Mouse (Mus musculus) megakaryocyte, adult 5-6 weeks (primary cell): Measurements from ENCODE around the gene Mfsd4b5. TPM values are rescaled to one million over a fixed set of nuclear protein-coding genes. Genes with fewer than 3 reads are reported as not detected.
"Not testable (repeated sequence)": the region's sequence is repeated elsewhere in the genome, so short reads cannot be mapped to it uniquely, and the experiment has no call there.

Experiments
- ATAC-seq: 2 replicates; pipeline ENCODE4 v1.8.0; 2016; ENCODE audit warnings: mild to moderate bottlenecking, inconsistent platforms; ENCODE audit not compliant: poor library complexity, severe bottlenecking
- total RNA-seq, 2 experiments: library from RNA; stranded (forward) in 1 of 2; stranded (reverse) in 1 of 2; fragments of 153-499, 151-499 nt in 1 of 2; fragments of 221-1000, 200-1000 nt in 1 of 2; gene quantifications; 2 replicates each; pipeline versions ENCODE4 v1.2.3 to v1.2.4; 2015 to 2017

Gene Mfsd4b5
- total RNA-seq (2015), result 0.68 and 0.76 TPM in 2 replicates
- total RNA-seq (2017), result 1.1 and 1.2 TPM in 2 replicates

DNA sequence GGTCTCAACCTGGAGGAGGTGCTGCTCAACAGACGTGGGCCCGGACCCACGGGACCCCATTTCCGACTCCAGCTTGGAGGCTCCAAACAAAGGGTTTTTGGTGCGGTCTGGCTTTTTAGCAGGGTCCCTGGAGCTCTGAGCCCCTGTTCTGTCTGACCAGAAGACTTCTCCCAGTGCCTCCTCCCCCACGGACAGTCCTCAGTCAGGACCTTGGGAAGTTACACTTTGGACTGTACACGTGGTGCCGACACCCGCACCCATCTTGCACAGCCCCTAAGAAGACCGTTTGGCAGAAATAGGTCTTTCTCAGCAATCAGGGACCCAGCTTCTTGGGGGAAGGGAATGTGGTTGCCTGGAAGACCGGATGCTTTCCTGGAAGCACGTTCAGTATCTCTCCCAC, at the start of gene Mfsd4b5:
Mfsd4b5 (minus strand) TSS at position 181 of the 400 bp plus-strand sequence.
- no peak for ATAC-seq

DNA sequence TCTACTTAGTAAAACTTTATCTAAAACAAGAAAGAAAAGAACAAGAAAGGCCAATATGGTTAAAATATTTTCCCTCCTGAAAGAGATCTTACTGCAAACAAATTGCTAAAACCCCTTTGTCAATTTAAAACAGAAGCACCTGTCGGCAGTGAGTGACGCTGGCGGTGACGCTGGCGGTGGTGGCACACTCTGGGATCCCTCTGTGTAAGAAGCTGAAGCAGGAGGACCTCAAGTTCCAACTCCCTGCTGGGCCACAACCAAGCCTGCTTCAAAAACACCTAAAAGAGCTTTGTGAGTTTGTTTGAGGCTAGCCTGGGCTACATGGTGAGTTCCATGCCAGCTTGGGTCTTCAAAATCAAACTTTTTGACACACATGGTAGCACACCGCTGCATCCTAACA, 48.5 kb upstream of the Mfsd4b5 start:
- ATAC-seq, result no peak

DNA sequence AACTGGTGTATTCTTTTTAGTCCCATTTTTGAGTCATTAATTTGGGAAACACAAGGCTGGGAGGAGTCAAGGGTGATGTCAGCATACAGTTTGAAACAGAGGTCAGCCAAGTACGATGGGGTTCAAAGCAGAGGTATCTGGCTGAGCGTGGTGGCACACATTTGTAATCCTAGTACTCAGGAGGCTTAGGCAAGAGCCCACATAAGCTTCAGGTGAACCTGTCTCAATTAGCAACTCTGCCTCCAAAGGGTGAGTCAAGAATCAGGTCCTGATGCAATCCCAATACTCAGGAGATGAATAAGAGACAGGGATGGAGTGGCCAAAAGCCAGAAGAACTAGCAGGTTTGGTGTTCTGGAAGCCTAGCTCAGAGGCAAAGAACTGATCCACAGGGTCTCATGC, 46.5 kb upstream of the Mfsd4b5 start:
- ATAC-seq, result no peak

DNA sequence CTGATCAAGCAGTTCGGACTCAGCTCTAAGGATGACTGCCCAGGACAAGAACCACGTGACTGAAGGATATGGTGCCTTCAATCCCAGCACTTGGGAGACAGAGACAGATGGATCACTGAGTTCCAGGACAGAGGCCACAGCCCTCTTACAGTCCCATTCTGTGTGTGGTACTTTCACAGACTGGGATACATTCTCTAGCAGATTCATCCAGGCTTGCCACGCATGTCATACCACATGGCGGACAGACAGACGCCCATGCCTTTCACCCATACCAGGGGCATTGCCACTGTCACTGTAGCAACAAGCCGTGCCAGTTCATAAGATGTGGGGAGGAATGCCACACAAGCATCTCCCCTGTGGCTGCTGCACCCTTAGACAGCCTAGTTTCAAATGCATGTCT, 44.3 kb upstream of the Mfsd4b5 start:
- ATAC-seq, result no peak

DNA sequence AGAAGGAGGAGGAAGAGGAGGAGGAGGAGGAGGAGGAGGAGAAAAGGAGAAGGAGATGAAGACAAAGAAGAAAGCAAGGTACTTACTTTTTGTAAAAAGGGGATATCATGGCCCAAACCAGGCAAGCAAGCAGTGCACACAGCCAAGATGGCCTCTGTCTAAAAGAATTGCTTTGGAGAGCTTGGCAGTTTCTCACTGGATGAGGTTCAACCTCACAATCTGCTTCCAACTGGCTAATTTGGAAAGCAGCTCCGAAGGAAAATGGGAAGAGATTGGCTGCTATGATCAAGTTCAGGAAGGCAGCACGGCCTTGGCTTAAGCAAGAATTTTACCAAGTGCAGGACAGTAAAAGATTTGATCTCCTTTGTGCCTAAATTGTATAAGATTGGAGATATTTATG, 43.2 kb upstream of the Mfsd4b5 start:
- no peak for ATAC-seq

DNA sequence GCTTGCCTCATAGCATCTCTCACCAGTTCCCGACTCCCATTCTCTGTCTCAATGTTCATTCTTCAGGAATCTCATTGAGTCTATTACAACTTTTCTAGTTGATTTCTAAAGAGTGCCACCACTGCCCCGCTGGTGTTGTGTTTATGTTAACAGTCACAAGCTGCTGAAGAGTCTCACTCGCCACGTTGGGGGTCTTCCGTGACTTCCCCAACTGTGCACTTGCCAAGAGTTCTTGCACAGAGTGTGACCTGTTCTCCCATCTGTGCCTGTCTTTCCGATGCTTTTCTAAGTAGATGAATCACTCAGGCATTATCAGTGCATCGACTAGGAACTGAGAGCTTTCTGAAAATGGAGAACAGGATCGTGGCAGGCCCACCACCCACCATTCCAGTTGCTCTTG, 41.6 kb upstream of the Mfsd4b5 start:
- no peak for ATAC-seq

DNA sequence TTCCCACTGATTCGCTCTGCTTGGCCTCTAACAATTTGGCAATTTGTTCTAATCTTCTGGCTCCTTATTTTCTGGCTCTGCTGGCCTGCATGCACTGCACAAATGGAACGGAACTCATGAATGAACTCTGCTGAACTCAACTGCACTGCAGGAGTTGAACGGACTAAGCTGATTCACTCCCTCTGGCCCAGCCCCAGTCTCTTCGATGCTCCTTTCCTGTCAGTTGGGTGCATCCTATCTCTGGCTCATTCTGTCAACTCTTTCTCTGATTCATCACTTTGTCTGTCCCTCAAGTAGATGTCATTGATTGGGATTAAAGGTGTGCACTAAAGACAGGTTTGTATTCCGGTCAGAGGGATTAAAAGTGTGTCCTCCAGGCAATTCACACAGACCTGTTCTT, 40.1 kb upstream of the Mfsd4b5 start:
- no peak for ATAC-seq

- ATAC-seq, result no peak
Measured at GRCm38 (mm10) chr10:40025560-40025959, 39.1 kb upstream of the Mfsd4b5 start.

DNA sequence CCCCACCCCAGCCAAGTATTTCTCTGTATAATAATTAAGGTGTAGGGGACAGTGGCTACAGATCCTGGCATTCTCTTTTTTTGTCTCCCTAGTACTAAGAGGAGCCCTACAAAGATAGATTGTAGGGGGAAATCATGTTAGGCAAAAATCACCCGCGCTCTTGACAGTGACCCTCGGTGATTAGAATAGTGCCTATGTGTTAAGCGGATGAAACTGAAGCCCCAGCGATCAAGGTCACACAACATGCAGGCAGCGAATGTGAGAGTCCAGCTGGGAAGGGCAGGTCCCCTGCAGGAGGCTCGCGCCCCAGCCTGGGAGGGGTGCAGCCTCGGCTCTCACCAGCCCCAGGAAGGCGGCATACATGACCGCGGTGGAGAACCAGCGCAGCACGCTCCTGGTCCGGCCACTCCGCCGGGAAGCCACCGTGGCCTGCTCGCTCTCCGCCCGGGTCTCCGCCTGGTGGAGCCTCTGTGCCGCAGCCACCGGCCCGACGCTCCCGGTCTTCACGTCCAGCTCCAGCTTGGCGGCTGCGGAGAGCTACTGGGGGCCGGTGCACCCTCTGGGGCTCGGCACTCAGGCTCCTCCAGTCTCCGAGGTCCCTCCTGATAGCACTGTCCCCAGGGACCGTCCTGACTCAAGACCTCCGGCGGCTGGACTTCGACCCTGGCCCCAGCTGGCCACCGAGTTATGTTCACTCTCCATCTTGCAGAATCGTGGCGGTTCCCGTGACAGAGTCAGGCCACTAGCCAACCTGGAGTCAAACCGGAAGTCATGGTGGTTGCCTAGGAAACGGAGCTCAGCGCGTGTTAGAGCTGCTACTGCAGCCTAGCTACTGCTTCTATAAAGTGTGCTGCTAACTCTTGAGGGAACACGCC, 38.3 kb upstream of the Mfsd4b5 start, which contains the start of gene Mfsd4b1:
Mfsd4b1 (minus strand) TSS at position 715 of the 875 bp plus-strand sequence.
- peak; percentile 86 for ATAC-seq

DNA sequence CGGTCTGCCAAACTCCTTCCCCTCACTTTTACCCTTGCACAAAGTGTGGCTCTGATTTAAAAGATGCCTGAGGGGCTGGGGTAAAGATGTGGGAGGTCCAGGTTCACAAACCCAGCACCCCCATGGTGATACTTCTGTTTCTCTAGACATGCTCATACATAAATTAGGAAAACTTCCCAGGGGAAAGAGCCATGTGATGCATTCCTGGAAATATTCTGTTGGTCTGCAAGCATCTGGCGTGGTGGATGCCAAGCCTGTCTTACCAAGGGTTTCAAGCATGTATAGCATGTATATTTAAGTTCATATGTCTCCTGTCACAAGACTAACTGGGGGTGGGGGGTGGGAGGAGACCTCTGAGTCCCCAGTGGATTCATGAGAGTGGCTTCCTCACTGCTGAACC, 34.0 kb upstream of the Mfsd4b5 start:
- no peak for ATAC-seq

DNA sequence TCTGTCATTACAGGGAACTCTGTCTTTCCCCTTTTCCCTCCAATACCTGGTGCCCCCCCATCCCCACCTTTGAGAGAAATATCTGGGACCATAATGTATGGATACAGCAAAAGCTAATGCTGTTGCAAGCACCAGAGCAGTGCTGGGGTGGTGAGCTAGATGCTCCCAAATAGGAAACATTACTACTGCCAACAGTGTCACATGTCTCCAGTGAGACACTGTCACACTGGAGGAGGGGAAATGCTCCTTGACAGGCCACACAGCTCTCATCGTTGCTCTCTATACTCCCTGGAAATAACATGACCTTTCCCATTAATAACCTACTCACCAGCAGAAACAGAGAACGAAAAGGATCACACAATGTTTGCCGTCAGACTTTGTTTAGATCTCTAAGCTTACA, 33.0 kb upstream of the Mfsd4b5 start:
- no peak for ATAC-seq

DNA sequence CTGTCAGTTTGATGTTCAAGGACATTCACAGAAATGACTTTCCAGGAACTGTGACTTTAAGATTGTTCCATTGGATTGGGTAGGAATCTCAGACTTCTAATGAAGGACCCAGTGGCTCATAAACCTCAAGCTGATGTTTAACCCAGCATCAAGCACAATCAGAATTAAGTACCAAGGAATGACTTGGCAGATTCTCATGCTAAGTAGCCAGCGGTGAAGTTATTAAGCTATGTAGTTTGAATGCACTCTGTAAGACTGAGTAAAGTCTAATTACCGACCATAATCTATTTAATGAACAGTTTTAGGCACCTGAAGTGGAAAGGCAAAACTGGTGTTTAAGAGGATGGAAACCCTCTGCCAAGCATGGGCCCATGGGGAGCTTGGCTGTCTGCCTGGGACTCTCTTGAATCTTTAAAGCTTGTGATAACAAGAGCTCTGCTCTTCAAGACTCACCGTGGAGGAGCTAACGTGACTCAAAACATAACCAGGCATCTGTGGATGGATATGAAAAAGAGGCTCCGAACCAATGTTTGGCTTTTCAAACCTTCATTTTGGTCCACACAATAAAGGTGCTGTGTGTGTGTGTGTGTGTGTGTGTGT, 31.9 kb upstream of the Mfsd4b5 start:
- no peak for ATAC-seq

DNA sequence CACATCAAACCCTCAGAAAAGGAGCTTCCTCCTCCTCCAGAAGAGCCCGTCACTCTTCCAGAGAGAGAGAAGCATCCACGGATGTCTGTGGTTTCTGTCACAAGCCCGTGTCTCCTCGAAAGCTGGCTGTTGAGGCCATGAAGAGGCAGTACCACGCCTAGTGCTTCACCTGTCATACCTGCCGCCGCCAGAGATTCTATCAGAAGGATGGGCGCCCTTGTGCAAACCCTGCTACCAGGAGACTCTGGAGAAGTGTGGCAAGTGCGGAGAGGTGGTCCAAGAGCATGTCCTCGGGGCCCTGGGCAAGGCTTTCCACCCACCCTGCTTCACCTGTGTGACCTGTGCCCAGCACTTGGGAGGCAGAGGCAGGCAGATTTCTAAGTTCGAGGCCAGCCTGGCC, 23.1 kb upstream of the Mfsd4b5 start:
- no peak for ATAC-seq

DNA sequence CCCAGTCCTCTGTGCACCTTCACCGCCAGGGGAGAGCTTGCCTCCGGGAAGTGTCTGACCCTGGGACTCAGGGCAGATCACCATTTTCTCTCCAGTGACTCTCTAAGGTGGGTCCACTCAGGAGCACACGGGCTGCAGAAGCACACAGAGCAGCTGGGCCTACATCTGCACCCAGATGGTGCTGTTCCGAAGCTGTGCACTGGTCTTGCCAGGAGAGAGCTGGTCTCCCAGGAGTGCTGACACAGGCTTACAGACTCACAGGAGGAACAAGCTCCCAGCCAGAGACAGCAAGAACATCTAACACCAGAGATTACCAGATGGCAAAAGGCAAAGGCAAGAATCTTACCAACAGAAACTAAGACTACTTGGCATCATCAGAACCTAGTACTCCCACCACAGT, 22.4 kb upstream of the Mfsd4b5 start:
- not testable (repeated sequence) for ATAC-seq

DNA sequence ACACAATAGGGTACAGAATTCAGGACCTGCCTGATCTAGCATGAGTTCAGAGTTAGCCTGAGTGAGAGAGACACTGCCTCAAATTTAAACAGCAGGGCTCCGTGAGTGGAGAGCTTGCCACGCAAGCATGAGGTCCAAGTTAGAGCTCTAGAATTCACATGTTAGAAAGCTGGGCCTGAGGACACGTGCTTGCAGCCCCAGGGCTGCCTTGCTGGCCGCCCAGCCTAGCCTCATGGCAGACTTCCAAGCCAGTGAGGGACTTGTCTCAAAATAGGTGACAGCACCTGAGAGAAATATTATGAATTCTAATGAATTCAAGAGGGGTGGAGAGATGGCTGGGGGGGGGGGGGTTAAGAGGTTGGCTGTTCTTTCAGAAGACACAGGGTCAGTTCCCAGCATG, 21.5 kb upstream of the Mfsd4b5 start:
- no peak for ATAC-seq

DNA sequence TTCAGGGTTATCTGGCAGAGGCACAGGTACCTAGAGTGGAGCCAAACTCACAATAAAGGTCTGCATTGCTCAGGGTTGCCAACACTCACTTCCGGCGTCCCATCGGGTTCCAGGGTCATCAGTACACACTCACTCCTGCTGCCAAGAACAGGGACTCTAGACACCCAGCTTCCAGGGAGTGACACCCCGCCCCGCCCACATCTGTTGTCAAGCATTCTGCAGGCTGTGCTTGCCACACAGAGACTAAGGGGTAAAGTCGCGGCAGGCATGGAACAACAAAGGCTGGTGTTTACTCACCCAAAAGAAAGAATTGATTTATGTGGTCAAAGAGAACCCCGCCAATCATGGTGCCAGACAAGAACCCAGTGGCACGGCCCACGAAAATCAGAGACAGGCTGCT, 20.5 kb upstream of the Mfsd4b5 start:
- no peak for ATAC-seq

GRCm38 (mm10) chr10:40000746-40001145, 14.3 kb upstream of the Mfsd4b5 start:
- ATAC-seq, result no peak

DNA sequence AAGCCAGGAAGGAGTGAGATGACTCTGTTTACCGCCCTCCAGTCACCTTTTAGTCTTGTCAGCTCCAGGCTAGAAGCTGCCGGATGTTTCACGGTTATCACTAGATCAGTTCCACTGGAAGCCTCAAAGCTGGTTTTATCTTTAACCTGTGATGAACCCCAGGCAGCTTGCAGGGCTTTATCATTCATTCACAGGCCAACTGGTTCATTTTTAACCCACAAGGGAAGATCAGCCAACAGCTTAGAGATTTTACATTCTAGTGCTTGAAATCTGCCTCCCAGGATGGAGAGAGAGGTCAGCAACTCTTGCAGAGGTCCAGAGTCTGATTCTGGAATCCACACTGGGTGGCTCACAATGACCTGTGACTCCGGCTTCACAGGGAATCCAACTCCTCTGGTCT, 4.7 kb upstream of the Mfsd4b5 start:
- ATAC-seq, result no peak

- no peak for ATAC-seq
Measured at GRCm38 (mm10) chr10:39982604-39983003, 3.8 kb downstream of the Mfsd4b5 start.

GRCm38 (mm10) chr10:39978231-39978630, 8.2 kb downstream of the Mfsd4b5 start:
- ATAC-seq, result no peak

DNA sequence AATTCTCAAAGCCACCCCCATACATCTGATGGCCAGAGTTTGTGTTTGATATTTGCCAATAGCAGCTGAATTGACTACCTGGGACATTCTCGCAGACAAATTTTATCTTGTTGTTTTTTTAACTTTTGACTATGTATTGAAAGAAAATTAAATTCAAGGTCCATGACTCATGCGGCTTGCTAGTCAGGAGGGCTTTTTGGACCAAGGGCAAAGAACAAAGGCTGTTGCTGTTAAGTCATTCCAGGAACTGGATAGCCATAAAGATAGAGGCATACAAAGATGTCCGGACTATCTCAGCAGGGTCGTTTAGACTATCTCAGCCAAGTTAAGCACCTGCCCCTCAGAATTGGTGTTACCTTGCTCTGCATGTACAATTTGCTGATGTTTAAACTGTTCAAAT, 9.1 kb downstream of the Mfsd4b5 start:
- no peak for ATAC-seq

- ATAC-seq, result no peak
Measured at GRCm38 (mm10) chr10:39975771-39976170, 10.7 kb downstream of the Mfsd4b5 start.
